Mouse (Mus musculus) MEL (cell line): ENCODE data around the gene Nudt16l1.

Experiments used
- CTCF ChIP-seq, 3 experiments: IDR thresholded peaks in 2 of 3; conservative IDR thresholded peaks in 1 of 3; 2 replicates each; pipeline ENCODE4 v1.5.1; 2011 to 2012; ENCODE audit warnings: low read length in 3 of 3, low read depth in 2 of 3, mild to moderate bottlenecking in 2 of 3, improper control_type of control experiment in 1 of 3, inconsistent platforms in 1 of 3, mixed read lengths in 1 of 3, moderate library complexity in 1 of 3; ENCODE audit not compliant: control insufficient read depth in 1 of 3, insufficient read depth in 1 of 3, poor library complexity in 1 of 3, severe bottlenecking in 1 of 3
- EP300 ChIP-seq, 2 experiments: IDR thresholded peaks; 2 replicates each; pipeline ENCODE4 v1.6.1; 2011; ENCODE audit warnings: improper control_type of control experiment in 2 of 2, low read length in 2 of 2, low read depth in 1 of 2, mild to moderate bottlenecking in 1 of 2
- GATA1 ChIP-seq: IDR thresholded peaks from 2 replicates; pipeline ENCODE4 v1.6.1; 2011; ENCODE audit warnings: low read depth, low read length, improper control_type of control experiment
- MYC ChIP-seq: IDR thresholded peaks from 2 replicates; pipeline ENCODE4 v1.6.1; 2011; ENCODE audit warnings: low read depth, mild to moderate bottlenecking, low read length, improper control_type of control experiment, moderate library complexity
- POLR2AphosphoS5 ChIP-seq: IDR thresholded peaks from 2 replicates; pipeline ENCODE4 v1.6.1; 2012; ENCODE audit warnings: low read depth, borderline replicate concordance, mild to moderate bottlenecking, inconsistent platforms, low read length, moderate library complexity, mixed read lengths
- SMC3 ChIP-seq: IDR thresholded peaks from 2 replicates; pipeline ENCODE4 v1.6.1; 2011; ENCODE audit warnings: low read depth, low read length, improper control_type of control experiment
- TAL1 ChIP-seq: IDR thresholded peaks from 2 replicates; pipeline ENCODE4 v1.6.1; 2012; ENCODE audit warnings: mild to moderate bottlenecking, inconsistent platforms, low read length, moderate library complexity, mixed read lengths
- TBP ChIP-seq: IDR thresholded peaks from 2 replicates; pipeline ENCODE4 v1.8.0; 2011; ENCODE audit warnings: low read depth, low read length, improper control_type of control experiment
- UBTF ChIP-seq: IDR thresholded peaks from 2 replicates; pipeline ENCODE4 v1.6.1; 2012; ENCODE audit warnings: low read depth, mild to moderate bottlenecking, inconsistent platforms, low read length, improper control_type of control experiment, moderate library complexity, borderline replicate concordance; ENCODE audit not compliant: insufficient read depth
- USF2 ChIP-seq, 2 experiments: IDR thresholded peaks; 2 replicates each; pipeline ENCODE4 v1.6.1; 2011 to 2012; ENCODE audit warnings: improper control_type of control experiment in 2 of 2, low read length in 2 of 2, borderline replicate concordance in 1 of 2, inconsistent platforms in 1 of 2, low read depth in 1 of 2, mild to moderate bottlenecking in 1 of 2; ENCODE audit not compliant: insufficient read depth in 1 of 2

- TF ChIP-seq CTCF (IDR thresholded peaks at IDR 0.05 in 2 of 3, conservative IDR thresholded peaks at IDR 0.05 in 1 of 3; ENCODE audit: control insufficient read depth in 1 of 3, insufficient read depth in 1 of 3, low read depth in 2 of 3, low read length in 3 of 3, poor library complexity in 1 of 3, severe bottlenecking in 1 of 3) (no peak), UBTF (no peak), MYC (no peak), GATA1 (no peak), EP300 (IDR thresholded peaks at IDR 0.05; ENCODE audit: low read depth in 1 of 2, low read length in 2 of 2) (no peak), POLR2AphosphoS5 (no peak), TAL1 (no peak), TBP (no peak), USF2 (IDR thresholded peaks at IDR 0.05; ENCODE audit: borderline replicate concordance in 1 of 2, insufficient read depth in 1 of 2, low read depth in 1 of 2, low read length in 2 of 2) (no peak), SMC3 (no peak)
These were observed 10.6 kb upstream of the Nudt16l1 start for GRCm38 (mm10) chr16:4927967-4928366.
